Mouse (Mus musculus): ENCODE measurements around the gene Ankdd1b.

DNA sequence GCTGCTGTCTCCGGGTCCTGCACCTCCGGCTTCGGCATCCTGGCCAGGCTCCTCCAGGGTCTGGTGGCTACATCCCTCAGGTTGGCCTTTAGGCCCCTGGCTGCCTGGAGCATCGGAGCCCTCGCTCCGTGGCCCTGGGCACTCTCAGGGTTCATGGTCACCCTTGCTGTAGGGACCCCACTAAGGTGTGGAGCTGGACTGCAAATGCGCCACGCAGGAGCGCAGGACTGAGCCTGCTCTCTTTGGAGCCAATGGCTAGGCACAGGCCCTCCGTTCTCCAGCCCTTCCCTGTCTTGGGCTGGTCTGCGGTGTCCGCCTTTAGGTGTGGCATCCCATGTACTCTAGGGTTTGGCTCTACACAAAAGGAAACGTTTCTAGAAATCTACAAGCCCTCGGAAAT lies at the start of gene Ankdd1b:
- TF ChIP-seq CTCF (IDR thresholded peaks at IDR 0.05; ENCODE audit: borderline replicate concordance, insufficient read depth, low read depth, low read length) (no peak), POLR2A (IDR thresholded peaks at IDR 0.05; ENCODE audit: borderline replicate concordance, insufficient read depth, low read length) (no peak)

Data from cerebellum, adult 2 months (tissue).